ENCODE assay signal across 14 mouse cellular contexts in genomic region chr19:3333247-3333646, GRCm38 (mm10). TPM values are rescaled to one million over a fixed set of nuclear protein-coding genes. Genes with fewer than 3 reads are reported as not detected.
DNase-seq lines count a peak whose midpoint lies in the region; ATAC-seq lines count a peak whose summit lies in the region.
"Had no signal": no experiment of that assay in that cellular context is flagged by ENCODE, and none has a peak within 500 bp of the region (broad histone marks: within the 10 kb centered on the region; RNA-seq: fewer than 3 reads in every experiment).

No protein-coding gene starts in this region.

- H3K36me3 ChIP-seq in heart, embryonic 10.5 days = no peaks in the 10 kb centered on the region
- H3K36me3 ChIP-seq in liver, embryonic 13.5 days = no peaks in the 10 kb centered on the region
- H3K36me3 ChIP-seq: embryonic facial prominence, embryonic 15.5 days; limb, embryonic 15.5 days had no signal

- no peaks in the 10 kb centered on the region for H3K9me3 ChIP-seq in heart, embryonic 10.5 days
- no peaks in the 10 kb centered on the region for H3K9me3 ChIP-seq in liver, embryonic 13.5 days (replicated peaks)
- H3K9me3 ChIP-seq: embryonic facial prominence, embryonic 15.5 days; limb, embryonic 15.5 days had no signal

- H3K27ac ChIP-seq in heart, embryonic 10.5 days = no peak overlapping the region
- 0 out of 2 replicates have a peak overlapping the region, but pooled peaks have one; percentile 85 for H3K27ac ChIP-seq in liver, embryonic 13.5 days
- H3K27ac ChIP-seq: hindbrain, embryonic 14.5 days; limb, embryonic 15.5 days had no signal

- H3K9ac ChIP-seq in liver, embryonic 13.5 days = no peak overlapping the region
- H3K9ac ChIP-seq: embryonic facial prominence, embryonic 15.5 days; hindbrain, embryonic 14.5 days; limb, embryonic 15.5 days had no signal

- no peak overlapping the region for H3K4me3 ChIP-seq in heart, embryonic 10.5 days
- H3K4me3 ChIP-seq in liver, embryonic 13.5 days (replicated peaks) = no peak overlapping the region
- H3K4me3 ChIP-seq: embryonic facial prominence, embryonic 15.5 days; limb, embryonic 15.5 days had no signal

- H3K27me3 ChIP-seq in heart, embryonic 10.5 days (ENCODE audit: insufficient read depth, poor library complexity, severe bottlenecking) = no peaks in the 10 kb centered on the region
- H3K27me3 ChIP-seq in liver, embryonic 13.5 days = no peaks in the 10 kb centered on the region
- H3K27me3 ChIP-seq: embryonic facial prominence, embryonic 15.5 days; limb, embryonic 15.5 days had no signal

- no peak overlapping the region for H3K4me2 ChIP-seq in liver, embryonic 13.5 days
- H3K4me2 ChIP-seq: embryonic facial prominence, embryonic 15.5 days; hindbrain, embryonic 14.5 days; limb, embryonic 15.5 days had no signal

- no peak for ATAC-seq in liver, embryonic 13.5 days (ENCODE audit: low read depth)
- ATAC-seq: midbrain, embryonic 16.5 days had no signal

- WGBS in heart, embryonic 10.5 days = 76% methylated on average over 6 of the region's 6 CpGs
- 56% methylated on average over 6 of the region's 6 CpGs for WGBS in liver, embryonic 13.5 days (ENCODE audit: insufficient replicate concordance)

- H3K4me1 ChIP-seq in heart, embryonic 10.5 days = peaks cover 8% of the 10 kb centered on the region; the same call in 1 of the 2 replicates
- peaks cover 58% of the 10 kb centered on the region for H3K4me1 ChIP-seq in liver, embryonic 13.5 days (replicated peaks)
- H3K4me1 ChIP-seq: limb, embryonic 15.5 days had no signal

- DNase-seq in heart, adult 11 months = peak; percentile 96
- no peak for DNase-seq in heart, embryonic 10.5 days (ENCODE audit: low spot score)
- peak; percentile 62 for DNase-seq in NIH3T3 (ENCODE audit: low read depth)
- peak; percentile 74 for DNase-seq in kidney, adult 18-20 months
- DNase-seq in liver, embryonic 13.5 days = no peak
- DNase-seq in testis, postnatal 14 days (ENCODE audit: low spot score) = no peak
- no peak for DNase-seq in right cerebral cortex, postnatal 14 days
- DNase-seq in spleen, postnatal 4 days (ENCODE audit: low spot score in 2 of 2) = no peak
- DNase-seq: cerebellum, adult 11-12 months; layer of hippocampus, postnatal 36 days had no signal

RNA-seq across cellular contexts. Expression of gene Cpt1a, which starts 11.1 kb away (rescaled TPM):
- 7.1 and 12.5 TPM in 2 replicates for polyA plus RNA-seq in heart, embryonic 10.5 days (2016; fragmentation: Nextera tagmentation; extraction: Ambion mirVana)
- polyA plus RNA-seq in liver, embryonic 13.5 days (2015; fragmentation: Nextera tagmentation; extraction: Ambion mirVana) = 6.6 and 7.2 TPM in 2 replicates

RNA-seq across cellular contexts. Expression of gene Ighmbp2, which starts 50.4 kb away (rescaled TPM):
- polyA plus RNA-seq in heart, embryonic 10.5 days (2016; fragmentation: Nextera tagmentation; extraction: Ambion mirVana) = 7.2 and 7.4 TPM in 2 replicates
- polyA plus RNA-seq in liver, embryonic 13.5 days (2015; fragmentation: Nextera tagmentation; extraction: Ambion mirVana) = 3.8 TPM in 2 replicates

RNA-seq across cellular contexts. Expression of gene Mrpl21, which starts 50.5 kb away (rescaled TPM):
- polyA plus RNA-seq in heart, embryonic 10.5 days (2016; fragmentation: Nextera tagmentation; extraction: Ambion mirVana) = 114 and 118 TPM in 2 replicates
- 85.4 and 94.4 TPM in 2 replicates for polyA plus RNA-seq in liver, embryonic 13.5 days (2015; fragmentation: Nextera tagmentation; extraction: Ambion mirVana)

RNA-seq across cellular contexts. Expression of gene Tesmin, which starts 55.4 kb away (rescaled TPM):
- polyA plus RNA-seq in heart, embryonic 10.5 days (2016; fragmentation: Nextera tagmentation; extraction: Ambion mirVana) = 0.21 and 1.1 TPM in 2 replicates
- polyA plus RNA-seq in liver, embryonic 13.5 days (2015; fragmentation: Nextera tagmentation; extraction: Ambion mirVana) = 0.17 and 0.28 TPM in 2 replicates

Comparison
In these comparisons a context has a peak if more than half of its experiments do, and no peak if none do; other contexts are left out.
1. DNase-seq: peak in heart, adult 11 months (single experiment), NIH3T3 (single experiment) and kidney, adult 18-20 months (single experiment); none in heart, embryonic 10.5 days (single experiment), liver, embryonic 13.5 days (single experiment), testis, postnatal 14 days (single experiment), right cerebral cortex, postnatal 14 days (single experiment) and spleen, postnatal 4 days (0 of 2).